Mouse (Mus musculus): Measurements from ENCODE around the gene Serpinc1. TPM values are rescaled to one million over a fixed set of nuclear protein-coding genes. Genes with fewer than 3 reads are reported as not detected.

Serpinc1 gene
- polyA plus RNA-seq, 1 experiment from 2014 or later, result 1.5 TPM

GRCm38 (mm10) chr1:161036411-161036841 is 58.0 kb downstream of the Serpinc1 start:
- ATAC-seq (replicated peaks; ENCODE audit: low FRiP score) (no peak), DNase-seq (ENCODE audit: low spot score) (no peak)
- Histone ChIP-seq H3K27ac (ENCODE audit: low read depth, low read length) (peak overlapping the region; percentile 85), H3K4me1 (replicated peaks; ENCODE audit: control insufficient read depth, insufficient read depth, low read length) (peaks cover 15% of the 10 kb centered on the region), H3K27me3 (ENCODE audit: control insufficient read depth, insufficient read depth, low read length) (no peaks in the 10 kb centered on the region), H3K9ac (ENCODE audit: low read length) (peak overlapping the region; percentile 99), H3K36me3 (ENCODE audit: control insufficient read depth, insufficient read depth, low read length) (peaks cover 10% of the 10 kb centered on the region; the same call in 1 of the 2 replicates), H3K4me2 (ENCODE audit: low read depth, low read length, severe bottlenecking) (peak overlapping the region; percentile 63), H3K9me3 (ENCODE audit: control insufficient read depth, low read length) (no peaks in the 10 kb centered on the region), H3K4me3 (ENCODE audit: low read depth, low read length) (peak overlapping the region; percentile 84)
- under 1% methylated on average over 5 of the region's 5 CpGs for WGBS

DNA sequence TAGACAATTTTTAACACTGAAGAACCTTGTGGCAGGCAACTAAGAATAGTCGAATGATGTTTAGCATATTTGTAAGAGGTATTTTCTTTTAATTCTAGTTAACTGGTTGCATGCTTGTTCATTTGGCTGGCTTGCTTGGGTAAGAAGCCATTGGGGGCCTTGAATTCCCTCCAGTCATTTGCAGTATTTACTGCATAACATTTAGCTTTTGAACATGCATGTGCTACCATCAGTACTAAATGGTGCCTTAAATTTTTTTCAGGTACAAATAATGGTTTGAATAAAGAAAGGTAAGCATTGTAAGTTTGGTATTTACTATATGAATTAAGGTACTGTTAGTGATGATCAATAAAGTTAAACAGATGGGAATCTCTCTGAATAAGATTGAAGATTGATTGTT is 58.6 kb downstream of the Serpinc1 start:
- Histone ChIP-seq H3K27ac (ENCODE audit: low read depth, low read length) (no peak overlapping the region; the same call in 1 of the 2 replicates), H3K9ac (ENCODE audit: low read length) (peak overlapping the region; percentile 99), H3K9me3 (ENCODE audit: control insufficient read depth, low read length) (no peaks in the 10 kb centered on the region), H3K27me3 (ENCODE audit: control insufficient read depth, insufficient read depth, low read length) (no peaks in the 10 kb centered on the region), H3K4me3 (ENCODE audit: low read depth, low read length) (peak overlapping the region; percentile 84), H3K4me1 (replicated peaks; ENCODE audit: control insufficient read depth, insufficient read depth, low read length) (peaks cover 15% of the 10 kb centered on the region), H3K4me2 (ENCODE audit: low read depth, low read length, severe bottlenecking) (peak overlapping the region; percentile 63), H3K36me3 (ENCODE audit: control insufficient read depth, insufficient read depth, low read length) (peaks cover 8% of the 10 kb centered on the region; the same call in 1 of the 2 replicates)
- WGBS, result 0% methylated on average over 1 of the region's 1 CpGs
- ATAC-seq (replicated peaks; ENCODE audit: low FRiP score) (no peak), DNase-seq (ENCODE audit: low spot score) (no peak)

DNA sequence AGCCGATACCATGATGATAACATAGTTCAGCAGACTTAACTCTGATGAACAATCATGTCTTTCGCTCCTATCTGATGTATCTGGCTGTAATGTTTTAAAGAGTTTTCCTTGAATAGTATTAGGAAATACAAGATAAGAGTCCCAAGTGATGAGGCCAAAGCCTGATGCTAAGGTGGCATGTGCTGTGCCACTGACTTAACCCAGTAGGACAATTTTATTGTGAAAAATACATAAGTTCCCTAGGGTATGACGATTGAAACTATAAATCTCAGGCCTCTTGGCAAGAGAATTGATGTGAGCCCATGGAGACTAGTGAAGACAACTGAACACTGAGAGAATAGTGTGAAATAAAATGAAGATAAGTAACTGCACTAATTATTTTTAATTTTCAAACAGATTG is 59.2 kb downstream of the Serpinc1 start:
- H3K9ac ChIP-seq (ENCODE audit: low read length), result peak overlapping the region; percentile 62
- no peak for DNase-seq (ENCODE audit: low spot score)
- H3K36me3 ChIP-seq (ENCODE audit: control insufficient read depth, insufficient read depth, low read length), result peaks cover 8% of the 10 kb centered on the region; the same call in 1 of the 2 replicates
- H3K27me3 ChIP-seq (ENCODE audit: control insufficient read depth, insufficient read depth, low read length), result no peaks in the 10 kb centered on the region
- H3K4me2 ChIP-seq (ENCODE audit: low read depth, low read length, severe bottlenecking), result peak overlapping the region; percentile 55
- peaks cover 15% of the 10 kb centered on the region for H3K4me1 ChIP-seq (replicated peaks; ENCODE audit: control insufficient read depth, insufficient read depth, low read length)
- H3K27ac ChIP-seq (ENCODE audit: low read depth, low read length), result peak overlapping the region; percentile 39; the same call in 1 of the 2 replicates
- H3K4me3 ChIP-seq (ENCODE audit: low read depth, low read length), result peak overlapping the region; percentile 84
- ATAC-seq (replicated peaks; ENCODE audit: low FRiP score), result no peak
- WGBS, result 32% methylated on average over 3 of the region's 3 CpGs
- no peaks in the 10 kb centered on the region for H3K9me3 ChIP-seq (ENCODE audit: control insufficient read depth, low read length)

DNA sequence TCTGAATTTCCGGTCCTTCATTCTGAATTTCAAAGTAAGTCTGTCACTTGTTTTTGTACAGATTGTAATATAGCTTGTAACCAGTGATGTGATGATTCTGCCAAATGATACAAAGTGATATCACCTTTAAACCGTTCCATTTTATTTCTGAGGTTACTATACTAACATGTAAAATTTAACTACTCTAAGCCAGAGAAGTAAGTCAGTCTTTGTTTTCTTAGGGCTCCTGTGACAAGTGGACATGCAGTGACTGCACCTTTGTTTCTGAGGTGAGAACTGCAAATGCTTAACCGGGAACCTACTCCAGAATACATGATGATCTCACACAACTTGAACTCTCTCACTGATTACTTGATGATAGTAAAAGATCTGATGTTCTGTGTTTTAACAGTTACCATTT is 59.6 kb downstream of the Serpinc1 start:
- Histone ChIP-seq H3K4me2 (ENCODE audit: low read depth, low read length, severe bottlenecking) (peak overlapping the region; percentile 55), H3K27ac (ENCODE audit: low read depth, low read length) (peak overlapping the region; percentile 39; the same call in 1 of the 2 replicates), H3K4me3 (ENCODE audit: low read depth, low read length) (peak overlapping the region; percentile 84), H3K36me3 (ENCODE audit: control insufficient read depth, insufficient read depth, low read length) (peaks cover 8% of the 10 kb centered on the region; the same call in 1 of the 2 replicates), H3K4me1 (replicated peaks; ENCODE audit: control insufficient read depth, insufficient read depth, low read length) (peaks cover 15% of the 10 kb centered on the region), H3K9ac (ENCODE audit: low read length) (peak overlapping the region; percentile 50; the same call in 1 of the 2 replicates), H3K27me3 (ENCODE audit: control insufficient read depth, insufficient read depth, low read length) (no peaks in the 10 kb centered on the region), H3K9me3 (ENCODE audit: control insufficient read depth, low read length) (no peaks in the 10 kb centered on the region)
- 43% methylated on average over 3 of the region's 3 CpGs for WGBS
- DNase-seq (ENCODE audit: low spot score) (no peak), ATAC-seq (replicated peaks; ENCODE audit: low FRiP score) (no peak)

DNA sequence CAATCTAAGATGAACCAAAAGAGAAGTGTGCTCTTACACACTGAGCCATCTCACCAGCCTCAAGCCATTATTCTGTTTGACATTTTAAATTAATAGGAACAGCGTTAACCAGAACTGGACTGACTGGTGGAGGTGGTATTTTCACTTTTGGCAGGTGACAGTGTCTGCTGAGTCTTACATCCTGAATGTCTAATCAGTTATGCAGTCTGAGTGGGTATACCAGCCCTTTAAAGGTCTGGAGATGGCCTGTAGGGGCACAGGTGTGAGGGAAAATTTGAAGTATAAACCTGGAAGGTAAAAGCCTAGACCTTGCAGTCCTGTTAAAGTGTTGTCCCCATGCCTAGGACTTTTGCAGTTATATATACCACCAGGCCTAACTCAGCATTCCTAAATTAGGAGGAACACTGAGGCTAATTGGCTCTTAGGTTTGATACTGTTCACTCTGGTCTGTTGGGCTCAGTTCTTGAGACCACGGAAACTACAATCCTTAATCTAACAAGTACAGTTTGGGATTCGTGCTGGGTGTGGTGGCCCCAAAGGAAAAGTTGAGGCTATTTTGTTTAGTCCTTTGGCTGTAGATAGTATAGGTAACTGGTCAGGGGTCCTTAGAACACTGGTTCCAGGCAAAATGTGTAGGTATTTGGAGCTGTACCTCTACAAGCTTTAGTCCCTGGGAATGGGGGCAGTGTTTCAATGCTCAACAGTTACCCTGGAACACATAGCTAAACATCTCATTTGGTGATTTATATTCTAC is 60.8 kb downstream of the Serpinc1 start:
- ATAC-seq (replicated peaks; ENCODE audit: low FRiP score) (no peak; the same call in 1 of the 2 replicates), DNase-seq (ENCODE audit: low spot score) (peak; percentile 64)
- Histone ChIP-seq H3K4me3 (ENCODE audit: low read depth, low read length) (no peak overlapping the region), H3K4me1 (replicated peaks; ENCODE audit: control insufficient read depth, insufficient read depth, low read length) (peaks cover 7% of the 10 kb centered on the region), H3K9ac (ENCODE audit: low read length) (no peak overlapping the region), H3K27ac (ENCODE audit: low read depth, low read length) (no peak overlapping the region), H3K27me3 (ENCODE audit: control insufficient read depth, insufficient read depth, low read length) (no peaks in the 10 kb centered on the region), H3K4me2 (ENCODE audit: low read depth, low read length, severe bottlenecking) (no peak overlapping the region), H3K36me3 (ENCODE audit: control insufficient read depth, insufficient read depth, low read length) (peaks cover 8% of the 10 kb centered on the region; the same call in 1 of the 2 replicates), H3K9me3 (ENCODE audit: control insufficient read depth, low read length) (no peaks in the 10 kb centered on the region)
- WGBS, result 10% methylated on average over 3 of the region's 3 CpGs

DNA sequence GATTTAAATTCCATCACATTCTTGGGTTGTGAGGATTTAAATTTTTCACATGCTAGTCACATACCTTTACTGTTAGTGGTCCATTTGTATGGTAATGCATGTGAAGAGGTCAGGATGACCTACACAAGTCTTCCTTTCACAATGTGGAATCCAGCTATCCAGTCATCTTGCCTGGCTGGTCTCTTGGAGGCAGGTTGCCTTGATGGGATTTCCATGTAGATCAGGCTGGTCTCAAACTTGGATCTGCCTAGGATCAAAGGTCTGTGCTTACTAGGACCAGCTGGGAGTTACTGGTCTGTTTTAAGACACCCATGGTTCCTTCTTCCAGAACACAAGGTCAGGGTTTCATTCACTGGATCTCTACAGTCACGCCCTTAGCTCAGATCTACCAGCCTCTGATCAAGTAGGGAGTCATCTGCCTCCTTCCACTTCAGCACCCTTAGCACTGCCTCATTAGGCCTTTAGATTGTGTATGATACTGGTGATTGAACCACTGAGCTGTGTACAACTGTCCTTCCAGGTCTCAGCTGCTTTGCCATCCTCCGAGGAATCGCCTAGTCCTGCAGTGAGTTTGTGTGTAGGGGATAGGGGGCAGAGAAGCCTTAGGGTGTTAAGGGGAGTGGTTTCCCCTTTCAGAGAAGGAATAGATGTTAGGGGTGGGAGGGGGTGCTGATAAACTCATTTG is 61.5 kb downstream of the Serpinc1 start:
- Histone ChIP-seq H3K27me3 (ENCODE audit: control insufficient read depth, insufficient read depth, low read length) (no peaks in the 10 kb centered on the region), H3K4me1 (replicated peaks; ENCODE audit: control insufficient read depth, insufficient read depth, low read length) (peaks cover 7% of the 10 kb centered on the region), H3K27ac (ENCODE audit: low read depth, low read length) (peak overlapping the region; percentile 71), H3K4me2 (ENCODE audit: low read depth, low read length, severe bottlenecking) (no peak overlapping the region), H3K9ac (ENCODE audit: low read length) (no peak overlapping the region; the same call in 1 of the 2 replicates), H3K36me3 (ENCODE audit: control insufficient read depth, insufficient read depth, low read length) (peaks cover 8% of the 10 kb centered on the region; the same call in 1 of the 2 replicates), H3K4me3 (ENCODE audit: low read depth, low read length) (no peak overlapping the region), H3K9me3 (ENCODE audit: control insufficient read depth, low read length) (no peaks in the 10 kb centered on the region)
- ATAC-seq (replicated peaks; ENCODE audit: low FRiP score), result peak; percentile 47
- 15% methylated on average over 3 of the region's 3 CpGs for WGBS
- peak; percentile 71 for DNase-seq (ENCODE audit: low spot score)

DNA sequence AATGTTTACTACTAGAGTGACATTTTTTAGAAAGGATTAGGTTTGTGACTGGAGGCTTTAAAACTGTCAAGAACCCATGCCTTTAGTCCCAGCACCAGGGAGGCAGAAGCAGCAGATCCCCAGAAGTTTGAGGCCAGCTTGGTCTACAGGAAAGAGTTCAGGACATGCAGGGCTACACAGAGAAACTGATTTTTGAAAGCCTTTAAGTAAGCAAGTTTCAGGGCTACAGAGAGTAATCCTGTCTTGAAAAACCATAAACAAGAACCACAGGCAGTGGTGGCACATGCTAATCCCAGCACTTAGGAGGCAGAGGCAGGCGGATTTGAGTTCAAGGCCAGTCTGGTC is 62.0 kb downstream of the Serpinc1 start:
- peak overlapping the region; percentile 71 for H3K27ac ChIP-seq (ENCODE audit: low read depth, low read length)
- ATAC-seq (replicated peaks; ENCODE audit: low FRiP score), result no peak
- H3K27me3 ChIP-seq (ENCODE audit: control insufficient read depth, insufficient read depth, low read length), result no peaks in the 10 kb centered on the region
- no peaks in the 10 kb centered on the region for H3K9me3 ChIP-seq (ENCODE audit: control insufficient read depth, low read length)
- no peak overlapping the region; the same call in 1 of the 2 replicates for H3K9ac ChIP-seq (ENCODE audit: low read length)
- H3K36me3 ChIP-seq (ENCODE audit: control insufficient read depth, insufficient read depth, low read length), result peaks cover 8% of the 10 kb centered on the region; the same call in 1 of the 2 replicates
- H3K4me1 ChIP-seq (replicated peaks; ENCODE audit: control insufficient read depth, insufficient read depth, low read length), result peaks cover 7% of the 10 kb centered on the region
- 57% methylated on average over 1 of the region's 1 CpGs for WGBS
- H3K4me3 ChIP-seq (ENCODE audit: low read depth, low read length), result no peak overlapping the region
- H3K4me2 ChIP-seq (ENCODE audit: low read depth, low read length, severe bottlenecking), result no peak overlapping the region
- no peak for DNase-seq (ENCODE audit: low spot score)

- ATAC-seq (replicated peaks; ENCODE audit: low FRiP score), result no peak
- H3K9ac ChIP-seq (ENCODE audit: low read length), result no peak overlapping the region
- H3K27me3 ChIP-seq (ENCODE audit: control insufficient read depth, insufficient read depth, low read length), result no peaks in the 10 kb centered on the region
- DNase-seq (ENCODE audit: low spot score), result no peak
- H3K9me3 ChIP-seq (ENCODE audit: control insufficient read depth, low read length), result no peaks in the 10 kb centered on the region
- H3K36me3 ChIP-seq (ENCODE audit: control insufficient read depth, insufficient read depth, low read length), result peaks cover 8% of the 10 kb centered on the region; the same call in 1 of the 2 replicates
- H3K4me1 ChIP-seq (replicated peaks; ENCODE audit: control insufficient read depth, insufficient read depth, low read length), result peaks cover 7% of the 10 kb centered on the region
- no peak overlapping the region for H3K4me2 ChIP-seq (ENCODE audit: low read depth, low read length, severe bottlenecking)
- no peak overlapping the region for H3K4me3 ChIP-seq (ENCODE audit: low read depth, low read length)
- no peak overlapping the region for H3K27ac ChIP-seq (ENCODE audit: low read depth, low read length)
These were observed 62.5 kb downstream of the Serpinc1 start for GRCm38 (mm10) chr1:161040855-161041254.

All from forebrain, embryonic 11.5 days (tissue).